11 mouse cellular contexts compared by ENCODE assay signal in genomic region chr8:86766548-86767211, GRCm38 (mm10). TPM values are rescaled to one million over a fixed set of nuclear protein-coding genes. Genes with fewer than 3 reads are reported as not detected.
DNase-seq lines count a peak whose midpoint lies in the region; ATAC-seq lines count a peak whose summit lies in the region.
"Had no signal": no experiment of that assay in that cellular context is flagged by ENCODE, and none has a peak within 500 bp of the region (broad histone marks: within the 10 kb centered on the region; RNA-seq: fewer than 3 reads in every experiment).

No protein-coding gene starts in this region.

- DNase-seq in adrenal gland, postnatal 14 days, result peak; percentile 47
- no peak for DNase-seq in adrenal gland, adult 8-10 months
- DNase-seq in kidney, postnatal 25 days, result peak; percentile 13 to 68
- no peak for DNase-seq in kidney, postnatal 14 days
- peak; percentile 92 for DNase-seq in gonadal fat pad, adult 2 months (ENCODE audit: low read depth)
- DNase-seq in natural killer cell, adult 2 months (ENCODE audit: low spot score in 2 of 2), result no peak
- DNase-seq: B cell, adult 2 months; gastrocnemius, postnatal 25 days; right cerebral cortex, postnatal 4 days had no signal

- peak; percentile 71 for ATAC-seq in megakaryocyte progenitor cell, adult 5-6 weeks (replicated peaks; ENCODE audit: poor library complexity)
- ATAC-seq in CD4-positive, CD25-positive, alpha-beta regulatory T cell, adult 4 months, result no peak

RNA-seq across cellular contexts. Expression of gene Siah1a, which starts 20.9 kb away (rescaled TPM):
- 19.4 and 20.2 TPM in 2 replicates for total RNA-seq in adrenal gland, postnatal 14 days (2021)
- total RNA-seq in adrenal gland, adult 8-10 months (2022), result 10 to 100 TPM; 17.7 to 23.7 (median 19.7) TPM
- 18.8 and 21.5 TPM in 2 replicates for polyA plus RNA-seq in gonadal fat pad, adult 2 months (2012; rRNA removed)
- total RNA-seq in megakaryocyte progenitor cell, adult 5-6 weeks (2015), result 15.6 and 17.4 TPM in 2 replicates
- 17.4 and 19.9 TPM in 2 replicates for total RNA-seq in megakaryocyte progenitor cell, adult 5-6 weeks (2017)
- 1 to 10 TPM; 4.8 to 7.9 TPM for polyA plus RNA-seq in CD4-positive, CD25-positive, alpha-beta regulatory T cell, adult 4 months (2017; shearing (Covaris generic))

RNA-seq across cellular contexts. Expression of gene Gm10638, which starts 21.2 kb away (rescaled TPM):
- 2.7 and 4.4 TPM in 2 replicates for total RNA-seq in adrenal gland, postnatal 14 days (2021)
- total RNA-seq in adrenal gland, adult 8-10 months (2022), result 1 to 10 TPM; 2.0 to 5.3 (median 2.6) TPM
- 2.9 and 5.5 TPM in 2 replicates for polyA plus RNA-seq in gonadal fat pad, adult 2 months (2012; rRNA removed)
- total RNA-seq in megakaryocyte progenitor cell, adult 5-6 weeks (2015), result 0.17 TPM in 1 of 2 replicates, not detected in the other
- 0.42 TPM in 1 of 2 replicates, not detected in the other for total RNA-seq in megakaryocyte progenitor cell, adult 5-6 weeks (2017)
- not detected for polyA plus RNA-seq in CD4-positive, CD25-positive, alpha-beta regulatory T cell, adult 4 months (2017; shearing (Covaris generic))

Comparison
In these comparisons a context has a peak if more than half of its experiments do, and no peak if none do; other contexts are left out.
1. DNase-seq: peak in adrenal gland, postnatal 14 days (single experiment), kidney, postnatal 25 days (2 of 2) and gonadal fat pad, adult 2 months (single experiment); none in adrenal gland, adult 8-10 months (single experiment), kidney, postnatal 14 days (single experiment) and natural killer cell, adult 2 months (0 of 2).